Mouse (Mus musculus) right cerebral cortex, postnatal 36 days (tissue): ENCODE results near the gene Tlk1.
A peak's percentile ranks its signal among the peaks of the same experiment; 100 is the strongest.

Experiments
- DNase-seq, 2 experiments: peaks; one replicate each; pipeline ENCODE4 v3.0.0; 2022; ENCODE audit warnings: low spot score in 2 of 2, mixed read lengths in 1 of 2

The Tlk1 gene

DNA sequence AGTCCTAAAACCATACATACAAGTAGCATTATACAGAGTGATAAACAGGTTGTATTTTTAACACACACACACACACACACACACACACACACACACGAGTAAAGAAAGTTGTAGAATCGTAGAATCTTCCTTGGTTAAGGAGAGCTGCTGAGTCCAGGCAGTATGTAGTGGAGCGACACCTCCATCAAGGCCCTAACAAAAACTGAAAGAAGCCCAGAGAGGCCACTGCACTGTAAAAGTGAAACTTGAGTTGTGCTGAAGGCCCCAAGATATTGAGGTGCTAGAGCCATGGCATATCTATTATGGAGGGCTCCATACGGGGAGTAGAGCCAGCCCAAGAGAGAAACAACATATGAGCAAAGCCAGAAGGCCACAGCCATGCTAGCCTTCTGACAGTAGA lies 32.3 kb downstream of the Tlk1 start:
- DNase-seq, result no peak

DNA sequence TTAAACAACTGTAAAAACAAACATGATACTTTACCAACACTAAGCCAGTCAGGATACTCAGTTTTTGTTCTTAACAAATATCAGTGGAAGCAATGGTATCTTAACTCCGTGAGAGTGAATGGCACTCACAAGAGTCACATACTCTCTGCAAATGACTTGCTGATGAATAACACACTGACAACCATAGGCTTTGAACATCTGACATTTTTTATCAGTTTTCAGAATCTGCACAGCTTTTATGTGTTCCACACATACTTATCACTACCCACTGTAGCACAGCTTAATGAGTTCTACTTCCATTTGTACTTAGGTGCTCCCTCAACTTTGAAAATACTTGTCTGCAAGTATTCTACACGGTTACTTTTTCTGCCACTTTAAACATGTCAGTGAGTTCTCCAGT lies 35.3 kb downstream of the Tlk1 start:
- DNase-seq, result no peak

DNA sequence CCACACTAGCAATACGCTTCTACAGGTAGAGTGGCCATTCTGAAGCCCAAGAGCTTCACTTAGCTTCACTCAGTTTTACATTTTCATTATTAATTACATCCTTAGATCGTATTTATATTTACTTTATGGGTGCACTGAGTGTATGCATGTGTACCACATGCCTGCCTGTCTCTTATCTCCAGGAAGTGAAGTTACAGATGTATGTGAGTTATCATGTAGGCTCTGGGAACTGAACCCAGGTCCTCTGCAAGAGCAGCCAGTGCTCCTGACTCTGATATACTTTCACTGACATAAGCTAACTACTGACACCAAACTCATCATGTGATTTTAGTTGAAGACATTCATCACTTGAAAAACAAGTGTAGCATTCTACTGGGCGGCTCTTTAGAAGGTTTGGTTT lies 36.2 kb downstream of the Tlk1 start:
- no peak for DNase-seq

DNA sequence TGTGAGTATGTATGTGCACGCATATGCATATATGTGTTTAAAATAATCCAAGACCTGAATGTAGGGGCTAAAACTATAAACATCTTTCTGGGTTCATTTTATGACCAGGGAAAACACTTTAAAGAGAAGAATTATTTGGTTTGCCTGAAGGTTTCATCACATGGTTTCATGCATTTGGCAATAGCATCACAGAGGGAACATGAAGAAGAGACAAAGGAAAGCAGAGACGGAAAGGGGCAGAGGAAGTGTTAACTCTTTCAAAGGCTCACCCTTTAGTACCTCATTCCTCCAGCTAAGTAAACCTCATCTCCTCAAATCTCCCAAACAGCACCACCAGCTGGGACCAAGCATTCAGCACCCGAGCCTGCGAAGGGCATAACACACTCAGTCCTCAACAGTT lies 41.1 kb downstream of the Tlk1 start:
- no peak for DNase-seq

DNA sequence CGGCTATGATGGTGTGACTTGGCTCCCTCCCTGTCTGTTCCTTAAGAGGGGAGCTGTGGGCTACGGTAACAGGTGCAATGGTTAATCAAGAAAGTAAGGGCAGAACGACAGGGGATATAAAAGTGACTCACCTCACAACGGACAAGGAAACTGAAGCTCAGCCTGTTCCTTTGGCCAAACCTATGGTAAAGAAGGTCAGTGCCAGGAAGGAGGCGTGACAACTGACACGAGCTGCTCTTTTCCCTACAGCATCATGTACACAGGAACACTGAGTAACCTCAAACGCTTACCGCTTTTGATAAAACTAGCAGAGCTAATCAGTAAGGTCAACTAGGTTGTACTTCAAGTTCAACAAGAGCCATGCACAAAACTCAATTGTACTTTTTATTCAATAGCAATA lies 42.0 kb downstream of the Tlk1 start:
- no peak for DNase-seq

DNA sequence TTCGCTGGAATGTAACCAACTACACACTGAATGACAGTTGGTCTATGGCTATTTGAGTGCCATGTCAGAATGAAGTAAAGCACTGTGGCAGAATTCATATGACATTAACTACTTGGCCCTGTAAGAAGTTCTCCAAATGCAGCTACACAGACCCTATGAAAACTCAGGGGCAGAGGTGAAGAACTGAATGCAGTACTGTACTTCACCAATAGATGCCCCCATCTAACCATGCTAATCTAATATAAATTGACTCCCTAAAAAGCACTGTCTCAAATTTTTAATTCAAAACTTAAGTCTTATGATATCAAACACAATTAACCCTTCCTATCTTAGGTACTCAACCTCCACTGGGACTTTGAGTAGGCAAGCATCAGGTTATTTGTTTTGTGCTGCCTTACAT lies 45.9 kb downstream of the Tlk1 start:
- DNase-seq, result no peak

DNA sequence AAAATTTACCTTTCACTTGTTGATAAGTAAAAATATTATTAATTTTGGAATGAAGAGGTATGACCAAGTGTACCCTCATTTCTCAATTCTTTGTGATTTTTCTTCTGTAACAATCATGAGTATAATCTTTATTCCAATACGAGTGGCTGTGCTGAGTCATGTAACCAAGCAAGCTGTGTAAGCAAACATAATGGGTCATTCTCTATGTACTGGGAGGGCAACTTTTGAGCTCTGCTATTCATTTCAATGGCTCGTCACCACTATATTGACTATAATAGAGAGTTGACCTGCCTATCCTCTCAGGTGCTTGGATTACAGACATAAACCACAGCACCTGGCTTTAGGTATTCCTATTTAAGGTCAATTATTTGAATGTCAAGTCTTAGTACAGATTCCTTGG lies 48.8 kb downstream of the Tlk1 start:
- no peak for DNase-seq

DNA sequence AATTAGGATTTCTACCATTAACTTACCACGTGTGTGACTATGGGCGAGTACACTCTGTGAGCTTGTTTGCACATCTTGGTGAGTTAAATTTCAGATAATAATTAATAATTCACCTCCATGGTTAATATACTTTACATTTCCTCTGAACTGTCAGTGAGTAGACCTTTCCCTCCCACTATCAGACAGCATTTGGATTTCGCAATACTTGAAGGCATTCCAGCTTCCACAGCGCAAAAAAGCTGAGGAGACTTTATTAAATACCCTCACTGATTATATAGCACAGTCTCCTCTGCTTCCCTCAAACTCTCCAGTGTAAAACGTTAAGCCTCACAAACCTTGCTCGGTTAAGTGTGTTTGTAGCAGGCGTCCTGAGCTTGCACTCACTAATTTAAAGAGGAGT lies 60.8 kb downstream of the Tlk1 start:
- no peak for DNase-seq

DNA sequence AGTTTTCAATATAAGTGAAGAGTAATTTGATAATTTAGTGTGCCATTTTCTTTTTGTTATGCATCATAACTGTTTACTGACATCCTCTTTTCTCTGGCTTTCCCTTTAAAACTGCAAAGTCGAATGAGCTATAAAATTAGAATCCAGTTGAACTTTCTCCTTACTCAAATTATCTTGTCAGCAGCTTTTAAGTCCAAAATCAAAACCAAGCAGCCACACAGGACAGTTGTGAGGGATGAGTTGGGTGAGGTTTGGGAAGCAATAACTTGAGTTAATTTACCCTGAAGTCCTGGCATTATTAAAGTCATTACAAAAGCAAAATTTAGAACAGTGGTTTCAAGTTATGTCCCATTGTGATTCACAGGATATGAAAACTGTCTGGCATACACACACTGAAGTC lies 62.8 kb downstream of the Tlk1 start:
- DNase-seq, result no peak

DNA sequence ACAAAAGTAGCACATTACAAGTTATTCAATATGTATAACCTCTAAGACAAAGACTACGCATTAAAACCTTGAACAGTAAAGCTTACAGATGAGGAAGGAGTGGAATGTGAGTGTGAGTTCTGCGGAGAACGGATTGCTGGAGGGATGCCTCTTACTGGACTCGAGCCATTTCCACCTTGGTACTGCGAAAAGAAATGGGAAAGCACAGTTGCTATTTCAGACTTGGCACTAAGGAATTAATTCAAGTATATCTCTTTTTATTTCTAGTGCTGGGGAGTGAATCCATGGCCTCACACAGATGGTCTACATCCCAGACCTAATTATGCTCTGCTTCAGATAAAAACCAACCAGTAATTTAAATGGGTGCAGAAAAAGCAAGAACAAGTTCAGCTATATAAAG lies 73.4 kb downstream of the Tlk1 start:
- peak; percentile 12 to 16 for DNase-seq

DNA sequence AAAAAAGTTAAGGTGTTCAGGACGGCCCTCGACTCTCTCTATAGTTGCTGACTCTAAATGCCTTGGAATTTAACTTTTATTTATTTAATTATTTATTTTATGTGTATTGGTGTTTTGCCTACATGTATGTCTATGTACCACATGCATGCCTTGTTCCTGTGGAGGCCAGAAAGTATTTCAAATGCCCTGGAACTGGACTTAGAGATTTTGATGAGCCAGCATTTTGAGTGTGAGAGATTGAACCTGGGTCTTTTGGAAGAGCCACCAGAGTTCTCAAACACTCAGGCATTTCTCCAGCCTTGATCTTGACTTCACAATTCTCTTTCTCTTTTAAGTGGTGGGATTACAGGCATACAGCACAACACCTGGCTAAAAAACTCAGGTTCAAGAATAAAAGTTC lies 73.9 kb downstream of the Tlk1 start:
- DNase-seq, result no peak

DNA sequence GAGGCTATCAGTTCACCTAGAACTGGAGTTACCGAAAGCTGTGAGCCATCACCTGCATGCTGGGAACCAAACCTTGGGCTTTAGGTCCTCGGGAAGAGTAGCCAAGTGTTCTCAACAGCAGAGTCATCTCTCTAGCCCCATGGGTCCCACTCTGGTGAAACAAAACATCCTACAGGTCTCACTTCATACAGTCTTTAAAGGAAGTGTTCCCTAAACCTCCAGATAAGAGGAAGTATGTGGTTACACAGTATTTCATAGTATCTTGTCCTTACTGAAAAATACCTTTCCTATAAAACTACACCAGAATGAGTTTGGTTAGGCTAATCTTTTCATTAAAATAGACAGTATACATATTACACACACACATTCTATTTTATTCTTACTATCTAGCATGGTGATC lies 82.9 kb downstream of the Tlk1 start:
- DNase-seq, result no peak

DNA sequence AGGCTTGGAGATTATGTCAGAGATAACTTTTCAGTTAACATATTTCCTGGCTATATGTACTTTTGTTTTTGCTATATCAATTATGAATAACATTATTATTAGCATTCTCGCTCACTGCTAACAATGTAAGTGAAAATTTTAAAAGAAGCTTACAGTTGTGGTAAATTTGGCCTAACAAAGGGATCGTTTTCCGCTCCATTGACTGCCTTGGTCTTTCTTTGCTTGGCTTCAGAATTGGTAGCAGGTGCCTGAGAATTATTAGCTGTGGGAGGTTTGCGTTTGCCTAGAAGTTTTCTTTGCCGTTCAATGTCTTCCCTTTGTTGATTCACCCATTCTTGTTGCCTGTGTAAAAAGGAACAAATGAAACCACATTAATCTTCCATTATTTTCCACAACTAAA lies 83.6 kb downstream of the Tlk1 start:
- DNase-seq, result no peak

DNA sequence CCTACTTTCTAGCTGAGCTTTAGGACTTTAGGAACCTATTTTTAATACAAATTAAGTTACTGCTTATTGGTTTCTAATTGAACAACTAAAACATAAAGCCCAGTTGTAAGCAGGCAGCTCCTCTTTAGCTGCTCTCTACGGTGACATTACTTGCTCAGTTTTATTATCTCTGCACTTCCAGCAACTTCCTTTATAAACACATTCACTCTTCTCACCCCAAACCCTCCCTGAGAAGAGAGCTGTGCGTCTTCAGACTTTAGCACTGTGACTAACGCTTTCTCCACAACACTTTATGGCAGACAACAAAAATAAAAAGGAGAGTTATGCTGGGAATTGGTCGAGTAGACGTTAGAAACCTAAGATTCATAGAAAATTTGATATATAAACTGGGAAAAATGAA lies 89.5 kb downstream of the Tlk1 start:
- DNase-seq, result no peak

DNA sequence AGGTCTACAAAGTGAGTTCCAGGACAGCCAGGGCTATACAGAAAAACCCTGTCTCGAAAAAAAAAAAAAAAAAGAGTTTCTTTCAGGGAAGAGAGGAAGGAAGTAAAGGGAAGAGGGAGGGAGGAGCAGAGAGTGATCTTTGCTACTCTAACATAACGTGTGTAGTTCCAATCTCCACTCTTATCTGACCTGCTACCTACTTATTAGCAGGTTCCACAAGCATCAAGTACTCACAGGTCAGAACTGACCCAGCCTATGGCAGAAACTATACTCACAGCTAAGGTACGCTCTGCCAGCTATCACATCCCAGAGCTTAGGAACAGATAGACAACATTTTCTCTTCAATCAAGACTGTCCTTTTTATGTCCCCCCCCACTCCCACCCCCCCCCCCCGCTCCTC lies 90.0 kb downstream of the Tlk1 start:
- no peak for DNase-seq

DNA sequence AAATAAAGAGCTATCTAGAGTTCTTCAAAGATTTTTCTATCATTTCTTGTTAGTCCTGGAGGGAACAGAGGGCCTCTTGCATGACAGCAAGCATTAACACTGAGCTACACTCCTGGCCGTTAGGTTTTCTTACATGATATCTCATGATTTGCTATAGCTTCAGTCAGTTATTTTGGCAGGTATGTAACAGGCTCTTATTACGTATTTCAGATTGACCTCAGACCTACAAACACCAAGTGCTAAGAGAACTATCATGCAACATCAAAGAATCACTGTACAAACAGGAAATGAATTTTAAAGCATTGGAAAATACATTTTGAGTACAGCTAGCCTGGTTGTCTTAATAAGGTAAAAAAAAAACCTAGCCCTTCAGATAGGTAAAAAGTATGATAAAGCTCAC lies 98.4 kb downstream of the Tlk1 start:
- DNase-seq, result no peak

DNA sequence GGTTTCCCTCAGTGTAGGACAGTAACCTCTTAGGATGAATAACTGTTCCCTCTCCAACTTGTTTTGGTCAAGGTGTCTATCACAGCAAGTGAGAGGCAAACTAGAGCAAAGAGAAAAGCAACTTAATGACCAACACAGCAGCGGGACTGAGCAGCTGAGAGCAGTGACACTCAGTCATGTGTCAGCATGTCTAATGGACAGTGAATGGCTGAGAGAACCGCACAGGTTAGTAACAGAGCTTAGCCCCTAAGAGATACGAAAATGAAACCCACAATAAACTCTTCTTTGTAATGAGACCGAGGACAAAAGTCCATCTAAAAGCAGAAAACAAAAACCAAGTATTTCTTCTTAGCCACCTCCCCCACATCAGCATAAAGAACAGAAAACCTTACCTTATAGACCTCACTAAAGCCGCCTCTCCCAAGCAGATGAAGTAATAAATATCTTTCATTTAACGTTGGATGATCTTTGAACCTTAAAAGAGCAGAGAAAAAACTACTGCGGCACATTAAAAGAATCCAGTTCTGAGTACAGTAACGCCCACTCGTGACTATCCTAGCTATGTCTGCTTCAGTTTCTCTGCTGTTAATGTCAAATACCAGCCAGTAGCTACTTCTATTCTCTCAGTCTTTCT lies 101.8 kb downstream of the Tlk1 start:
- DNase-seq, result no peak

DNA sequence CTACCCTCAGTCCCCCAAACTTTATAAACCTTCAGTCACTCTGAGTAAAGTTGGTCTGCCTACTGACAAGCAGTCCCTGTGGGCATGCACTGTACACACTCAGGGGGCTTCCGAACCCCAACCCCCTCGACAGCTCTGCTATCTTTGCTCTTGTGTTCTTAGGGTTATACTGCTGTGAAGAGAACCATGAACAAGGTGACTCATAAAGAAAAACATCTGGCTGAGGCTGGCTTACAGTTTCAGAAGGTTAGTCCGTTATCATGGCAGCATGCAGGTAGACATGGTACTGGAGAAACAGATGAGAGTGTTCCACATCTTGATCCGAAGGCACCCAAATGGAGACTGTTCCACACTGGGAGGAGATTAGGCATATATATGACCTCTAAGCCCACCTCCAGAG lies 114.7 kb downstream of the Tlk1 start:
- DNase-seq, result no peak

DNA sequence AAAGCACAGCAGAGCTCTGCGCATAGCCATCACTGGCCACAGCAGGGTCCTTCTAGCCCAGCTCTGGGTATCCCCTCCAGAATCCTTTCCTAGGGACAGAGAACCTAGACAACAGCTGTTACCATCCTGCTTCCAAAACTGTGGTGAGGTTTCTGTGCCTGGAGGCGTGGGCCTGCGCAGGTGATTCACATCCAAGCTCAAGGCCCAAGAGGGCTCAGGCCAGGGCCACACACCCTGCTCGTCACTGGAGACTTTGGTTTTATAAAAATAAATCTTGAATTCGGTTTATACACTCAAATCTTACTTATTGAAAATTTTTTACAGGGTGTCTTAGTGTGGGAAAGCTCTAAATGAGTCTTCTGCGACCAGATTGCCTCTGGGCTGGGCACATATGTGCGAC lies 115.3 kb downstream of the Tlk1 start:
- no peak for DNase-seq

DNA sequence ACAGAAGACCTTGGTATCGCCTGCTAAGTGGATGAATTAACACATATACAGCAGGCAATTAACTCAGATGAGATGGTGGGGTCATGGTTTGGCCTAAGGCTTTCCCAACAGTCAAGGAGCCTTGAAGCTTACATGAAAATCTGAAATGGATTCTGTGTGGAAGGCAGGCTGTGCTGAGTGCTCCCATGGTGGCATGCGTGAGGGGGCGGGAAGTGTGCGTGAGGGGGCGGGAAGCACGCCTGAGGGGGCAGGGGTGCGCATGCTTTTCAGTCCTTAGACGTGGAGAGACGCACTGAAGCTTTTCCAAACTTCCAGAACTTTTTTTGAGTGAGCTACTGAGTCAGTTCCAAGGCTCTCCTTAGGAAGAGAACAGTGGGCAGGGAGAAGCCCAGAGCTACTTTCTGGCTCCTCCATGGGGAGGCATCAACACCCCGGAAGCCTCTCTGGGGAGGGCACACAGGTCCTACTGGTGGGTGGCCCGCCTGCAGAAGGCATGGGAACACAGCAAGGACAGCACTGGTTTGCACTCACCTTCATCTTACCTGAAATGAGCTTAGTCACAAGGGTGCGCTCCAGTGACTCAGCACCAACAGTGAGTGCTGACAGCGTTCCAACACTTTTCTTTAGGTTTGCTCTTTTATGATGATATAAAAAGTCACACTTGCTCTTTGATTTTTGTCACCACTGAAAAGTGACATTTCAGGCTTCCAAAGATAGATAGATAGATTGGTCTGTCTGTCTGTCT lies 116.4 kb downstream of the Tlk1 start:
- DNase-seq, result no peak

DNA sequence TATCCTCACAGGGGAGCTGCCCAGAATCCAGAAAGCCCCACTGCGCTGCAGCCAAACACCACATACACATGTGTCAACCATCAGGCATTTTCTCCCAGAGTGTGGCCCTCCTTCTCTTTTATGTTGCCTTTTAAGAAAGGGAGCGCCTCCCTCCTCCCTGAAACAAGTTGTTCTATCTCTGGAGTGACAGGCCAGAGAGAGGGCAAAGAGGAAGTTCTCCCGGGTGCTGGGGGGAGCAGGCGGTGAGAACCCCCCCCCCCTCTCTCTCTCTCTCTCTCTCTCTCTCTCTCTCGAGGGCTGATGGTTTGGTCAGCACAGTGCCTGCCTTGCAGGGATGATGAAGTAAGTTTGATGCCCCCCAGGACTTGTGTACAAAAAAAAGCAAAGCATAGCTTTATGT lies 123.1 kb downstream of the Tlk1 start:
- no peak for DNase-seq

DNA sequence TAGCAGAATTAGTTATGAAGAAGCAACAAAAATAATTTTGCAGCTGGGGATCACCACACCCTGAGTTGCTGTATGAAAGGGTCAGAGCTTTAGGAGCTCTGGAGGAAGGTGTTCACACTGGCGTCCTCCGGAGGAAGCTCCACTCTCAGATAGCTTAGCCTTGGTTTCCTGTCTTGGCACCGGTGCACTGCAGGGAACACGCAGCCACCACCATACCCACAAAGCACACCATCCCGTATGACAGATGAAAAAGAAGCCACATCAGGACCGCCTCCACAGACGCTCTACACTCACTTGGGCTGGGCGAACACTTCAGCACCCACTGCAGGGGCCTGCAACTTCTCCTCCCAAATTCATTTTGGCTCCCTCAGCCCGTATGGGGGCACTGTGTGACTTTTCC lies 124.0 kb downstream of the Tlk1 start:
- no peak for DNase-seq

DNA sequence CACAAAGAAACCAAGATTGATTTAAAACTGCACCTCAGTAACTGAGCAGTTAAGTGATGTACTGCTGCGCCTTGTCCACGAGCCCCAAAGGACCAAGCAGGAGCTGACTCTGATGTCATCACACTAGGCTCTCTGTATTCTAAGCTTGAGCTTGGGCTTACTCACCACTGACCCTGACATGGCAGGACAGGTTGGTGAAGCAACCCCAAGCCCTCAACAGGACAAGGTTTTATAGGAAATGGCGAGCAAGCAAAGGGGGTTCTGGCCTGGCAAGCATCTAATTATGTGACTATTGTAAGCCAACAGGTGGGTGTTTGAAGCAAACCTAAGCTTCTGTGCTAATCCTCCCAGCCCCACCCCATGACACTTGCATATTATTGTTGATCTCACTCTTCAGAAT lies 124.7 kb downstream of the Tlk1 start:
- DNase-seq, result no peak

DNA sequence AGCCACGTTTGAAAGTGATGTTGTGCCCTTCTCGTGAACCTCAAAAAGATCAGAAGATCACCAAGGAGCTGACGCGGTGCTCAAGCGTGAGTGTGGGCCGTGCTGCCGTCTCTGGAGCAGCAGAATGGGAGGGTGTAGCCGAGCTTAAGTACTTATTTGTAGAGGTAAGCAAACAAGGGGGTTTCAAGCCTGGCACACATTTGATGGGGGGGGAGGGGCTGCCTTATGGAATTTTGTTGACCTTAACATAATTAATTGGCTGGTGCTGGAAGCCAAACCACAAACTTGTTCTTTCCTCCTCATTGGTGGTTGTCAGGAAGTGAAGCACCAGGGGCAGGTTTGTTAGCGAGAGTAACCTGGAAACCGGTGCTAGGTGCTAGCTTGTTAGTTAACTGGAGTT lies 129.8 kb downstream of the Tlk1 start:
- DNase-seq, result no peak
